Mouse (Mus musculus): Measurements from ENCODE around the gene Hemk1.

DNA sequence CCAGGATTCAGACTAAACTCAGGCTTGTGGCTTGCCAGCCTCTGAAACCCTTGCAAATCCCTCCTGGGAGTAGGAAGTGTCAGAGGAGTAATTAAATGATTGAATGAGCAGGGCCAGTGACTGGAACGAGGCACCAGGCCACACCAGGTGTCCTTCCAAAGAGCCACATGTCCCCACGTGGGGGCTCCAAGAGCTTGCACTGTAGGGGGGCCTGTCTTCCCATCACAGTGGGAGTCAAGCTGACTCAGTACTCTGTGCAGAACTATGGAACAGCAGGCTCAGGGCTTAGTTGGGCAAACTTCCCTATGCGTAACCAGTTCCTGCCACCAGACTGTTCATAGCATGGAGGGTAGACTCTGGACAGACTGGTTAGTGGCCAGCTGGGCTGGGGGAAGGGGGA lies 46.2 kb upstream of the Hemk1 start:
- no peak for TF ChIP-seq CTCF (IDR thresholded peaks at IDR 0.05; ENCODE audit: control insufficient read depth, insufficient read depth, insufficient read length)
- TF ChIP-seq CEBPB (IDR thresholded peaks at IDR 0.05; ENCODE audit: low read depth), result no peak

All from C2C12 (cell line).